Mouse (Mus musculus): Measurements from ENCODE around the gene Anapc5.

Gene Anapc5

GRCm38 (mm10) chr5:122820777-122821523 lies at the start of gene Anapc5:
Anapc5 (minus strand) TSS chr5:122821339.
- CTCF ChIA-PET = interaction anchor here (0.7 to 0.9 kb wide), 2 partner anchors 96 to 240 kb away, joined by 5 to 6 read pairs; no protein-coding TSS in a partner anchor

- CTCF ChIA-PET = no interaction called here
Measured at GRCm38 (mm10) chr5:122863053-122863452, 41.9 kb upstream of the Anapc5 start.

GRCm38 (mm10) chr5:122855858-122856257 lies 34.7 kb upstream of the Anapc5 start:
- CTCF ChIA-PET = interaction anchor here (0.7 kb wide), 1 partner anchor 131 kb away, joined by 17 read pairs; no protein-coding TSS in a partner anchor

- CTCF ChIA-PET = interaction anchor here (0.5 to 0.7 kb wide), 4 partner anchors 15 to 812 kb away, joined by 3 to 6 read pairs (median 4); no protein-coding TSS in a partner anchor
Measured at GRCm38 (mm10) chr5:122852611-122853010, 31.5 kb upstream of the Anapc5 start.

- CTCF ChIA-PET = no interaction called here
Measured at GRCm38 (mm10) chr5:122850319-122851002, 29.3 kb upstream of the Anapc5 start.

- CTCF ChIA-PET = no interaction called here
Measured at GRCm38 (mm10) chr5:122849521-122850318, 28.6 kb upstream of the Anapc5 start, which contains the start of gene Rnf34. Rnf34 (plus strand) TSS chr5:122850048.

GRCm38 (mm10) chr5:122843799-122844198 lies 22.7 kb upstream of the Anapc5 start:
- CTCF ChIA-PET = no interaction called here

GRCm38 (mm10) chr5:122841126-122841525 lies 20.0 kb upstream of the Anapc5 start:
- CTCF ChIA-PET = no interaction called here

- CTCF ChIA-PET = no interaction called here
Measured at GRCm38 (mm10) chr5:122832996-122833395, 11.9 kb upstream of the Anapc5 start.

- CTCF ChIA-PET = no interaction called here
Measured at GRCm38 (mm10) chr5:122832536-122832935, 11.4 kb upstream of the Anapc5 start.

GRCm38 (mm10) chr5:122825099-122825498 lies 4.0 kb upstream of the Anapc5 start:
- CTCF ChIA-PET = interaction anchor here (0.7 kb wide), 1 partner anchor 14 kb away, joined by 6 read pairs; no protein-coding TSS in a partner anchor

GRCm38 (mm10) chr5:122824450-122824849 lies 3.3 kb upstream of the Anapc5 start:
- CTCF ChIA-PET = interaction anchor here (0.7 kb wide), 1 partner anchor 15 kb away, joined by 6 read pairs; no protein-coding TSS in a partner anchor

GRCm38 (mm10) chr5:122823976-122824375 lies 2.8 kb upstream of the Anapc5 start:
- CTCF ChIA-PET = no interaction called here

GRCm38 (mm10) chr5:122822441-122822840 lies 1.3 kb upstream of the Anapc5 start:
- CTCF ChIA-PET = no interaction called here

- CTCF ChIA-PET = interaction anchor here (0.7 to 0.9 kb wide), 2 partner anchors 97 to 239 kb away, joined by 5 to 6 read pairs; no protein-coding TSS in a partner anchor
Measured at GRCm38 (mm10) chr5:122821524-122821885, 366 bp upstream of the Anapc5 start.

GRCm38 (mm10) chr5:122812699-122813098 lies 8.4 kb downstream of the Anapc5 start:
- CTCF ChIA-PET = no interaction called here

GRCm38 (mm10) chr5:122811364-122812079 lies 9.6 kb downstream of the Anapc5 start:
- CTCF ChIA-PET = interaction anchor here (0.6 to 0.8 kb wide), 3 partner anchors 8 to 69 kb away, joined by 3 to 8 read pairs (median 4); no protein-coding TSS in a partner anchor

- CTCF ChIA-PET = interaction anchor here (0.7 kb wide), 1 partner anchor 41 kb away, joined by 6 read pairs; no protein-coding TSS in a partner anchor
Measured at GRCm38 (mm10) chr5:122805503-122805902, 15.6 kb downstream of the Anapc5 start.

GRCm38 (mm10) chr5:122802706-122803105 lies 18.4 kb downstream of the Anapc5 start:
- CTCF ChIA-PET = no interaction called here

GRCm38 (mm10) chr5:122801684-122802083 lies 19.5 kb downstream of the Anapc5 start:
- CTCF ChIA-PET = interaction anchor here (0.6 to 0.7 kb wide), 2 partner anchors 257 to 367 kb away, joined by 3 read pairs; no protein-coding TSS in a partner anchor
